Mouse (Mus musculus) cerebellum, adult 2 months (tissue): ENCODE data around the gene Ccdc89.

ENCODE experiments used
- CTCF ChIP-seq: fragments of 200-500 bp; IDR thresholded peaks from 2 replicates; pipeline ENCODE4 v1.5.1; 2011; ENCODE audit warnings: low read depth, mild to moderate bottlenecking, control low read depth, low read length, moderate library complexity, borderline replicate concordance; ENCODE audit not compliant: insufficient read depth
- POLR2A ChIP-seq: fragments of 200-500 bp; IDR thresholded peaks from 2 replicates; pipeline ENCODE4 v1.6.1; 2011; ENCODE audit warnings: low read length, control low read depth, borderline replicate concordance; ENCODE audit not compliant: insufficient read depth

GRCm38 (mm10) chr7:90442070-90442469 is 15.7 kb downstream of the Ccdc89 start:
- TF ChIP-seq CTCF (no peak), POLR2A (no peak)
